Mouse (Mus musculus): ENCODE measurements around the gene Prr12. TPM values are rescaled to one million over a fixed set of nuclear protein-coding genes. Genes with fewer than 3 reads are reported as not detected.

Prr12 gene
- polyA plus RNA-seq, 1 experiment from 2014 or later, result 1.7 TPM

GRCm38 (mm10) chr7:45082401-45083299 is 30.0 kb upstream of the Prr12 start:
- Histone ChIP-seq H3K4me3 (ENCODE audit: low read depth, low read length) (peak overlapping the region; percentile 27), H3K36me3 (replicated peaks; ENCODE audit: insufficient read depth, low read length) (peaks cover 3% of the 10 kb centered on the region), H3K4me2 (ENCODE audit: low read depth, low read length) (peak overlapping the region; percentile 64), H3K9me3 (ENCODE audit: low read length) (no peaks in the 10 kb centered on the region), H3K27ac (ENCODE audit: low read depth) (peak overlapping the region; percentile 61), H3K4me1 (ENCODE audit: insufficient read depth) (peaks cover 4% of the 10 kb centered on the region; the same call in 1 of the 2 replicates), H3K27me3 (ENCODE audit: insufficient read depth, low read length) (no peaks in the 10 kb centered on the region), H3K9ac (replicated peaks) (peak overlapping the region; percentile 34)
- ATAC-seq (peak; percentile 51; the same call in 1 of the 2 replicates), DNase-seq (peak; percentile 57)
- 22% methylated on average over 25 of the region's 25 CpGs for WGBS (ENCODE audit: insufficient replicate concordance)
- TF ChIP-seq CTCF (IDR thresholded peaks at IDR 0.05; ENCODE audit: low read depth) (peak; percentile 36), EP300 (IDR thresholded peaks at IDR 0.05; ENCODE audit: low read depth) (no peak)

GRCm38 (mm10) chr7:45081016-45081415 is 28.3 kb upstream of the Prr12 start:
- WGBS (ENCODE audit: insufficient replicate concordance), result 65% methylated on average over 5 of the region's 5 CpGs
- H3K9ac ChIP-seq (replicated peaks), result no peak overlapping the region
- no peak overlapping the region for H3K4me3 ChIP-seq (ENCODE audit: low read depth, low read length)
- H3K27me3 ChIP-seq (ENCODE audit: insufficient read depth, low read length), result no peaks in the 10 kb centered on the region
- H3K9me3 ChIP-seq (ENCODE audit: low read length), result no peaks in the 10 kb centered on the region
- ATAC-seq, result no peak
- DNase-seq, result no peak
- TF ChIP-seq CTCF (IDR thresholded peaks at IDR 0.05; ENCODE audit: low read depth), result no peak
- TF ChIP-seq EP300 (IDR thresholded peaks at IDR 0.05; ENCODE audit: low read depth), result no peak
- no peak overlapping the region for H3K27ac ChIP-seq (ENCODE audit: low read depth)
- peaks cover 4% of the 10 kb centered on the region; the same call in 1 of the 2 replicates for H3K4me1 ChIP-seq (ENCODE audit: insufficient read depth)
- peaks cover 13% of the 10 kb centered on the region for H3K36me3 ChIP-seq (replicated peaks; ENCODE audit: insufficient read depth, low read length)
- no peak overlapping the region for H3K4me2 ChIP-seq (ENCODE audit: low read depth, low read length)

- Histone ChIP-seq H3K9me3 (ENCODE audit: low read length) (no peaks in the 10 kb centered on the region), H3K4me3 (ENCODE audit: low read depth, low read length) (no peak overlapping the region), H3K27ac (ENCODE audit: low read depth) (no peak overlapping the region), H3K36me3 (replicated peaks; ENCODE audit: insufficient read depth, low read length) (peaks cover 18% of the 10 kb centered on the region), H3K9ac (replicated peaks) (no peak overlapping the region), H3K27me3 (ENCODE audit: insufficient read depth, low read length) (no peaks in the 10 kb centered on the region), H3K4me2 (ENCODE audit: low read depth, low read length) (no peak overlapping the region), H3K4me1 (ENCODE audit: insufficient read depth) (peaks cover 9% of the 10 kb centered on the region; the same call in 1 of the 2 replicates)
- 2% methylated on average over 10 of the region's 10 CpGs for WGBS (ENCODE audit: insufficient replicate concordance)
- ATAC-seq (peak; percentile 38; the same call in 1 of the 2 replicates), DNase-seq (peak; percentile 92)
- TF ChIP-seq EP300 (IDR thresholded peaks at IDR 0.05; ENCODE audit: low read depth) (no peak), CTCF (IDR thresholded peaks at IDR 0.05; ENCODE audit: low read depth) (peak; percentile 97)
Observed at GRCm38 (mm10) chr7:45079856-45080255, 27.2 kb upstream of the Prr12 start.

- ATAC-seq, result 0 out of 2 replicates have a peak, but pooled peaks have one; percentile 20
- H3K9ac ChIP-seq (replicated peaks), result no peak overlapping the region
- WGBS (ENCODE audit: insufficient replicate concordance), result 22% methylated on average over 9 of the region's 9 CpGs
Observed at GRCm38 (mm10) chr7:45078513-45078912, 25.8 kb upstream of the Prr12 start.

GRCm38 (mm10) chr7:45077829-45078228 is 25.1 kb upstream of the Prr12 start:
- Histone ChIP-seq H3K4me1 (ENCODE audit: insufficient read depth) (peaks cover 7% of the 10 kb centered on the region; the same call in 1 of the 2 replicates), H3K27ac (ENCODE audit: low read depth) (no peak overlapping the region), H3K27me3 (ENCODE audit: insufficient read depth, low read length) (no peaks in the 10 kb centered on the region), H3K9me3 (ENCODE audit: low read length) (no peaks in the 10 kb centered on the region), H3K9ac (replicated peaks) (no peak overlapping the region), H3K36me3 (replicated peaks; ENCODE audit: insufficient read depth, low read length) (peaks cover 20% of the 10 kb centered on the region), H3K4me2 (ENCODE audit: low read depth, low read length) (no peak overlapping the region), H3K4me3 (ENCODE audit: low read depth, low read length) (no peak overlapping the region)
- DNase-seq (no peak), ATAC-seq (no peak)
- TF ChIP-seq EP300 (IDR thresholded peaks at IDR 0.05; ENCODE audit: low read depth) (no peak), CTCF (IDR thresholded peaks at IDR 0.05; ENCODE audit: low read depth) (no peak)
- WGBS (ENCODE audit: insufficient replicate concordance), result 98% methylated on average over 2 of the region's 2 CpGs

More at GRCm38 (mm10) chr7:45078513-45078912, 25.8 kb upstream of the Prr12 start:
- peaks cover 20% of the 10 kb centered on the region for H3K36me3 ChIP-seq (replicated peaks; ENCODE audit: insufficient read depth, low read length)
- H3K9me3 ChIP-seq (ENCODE audit: low read length), result no peaks in the 10 kb centered on the region
- no peaks in the 10 kb centered on the region for H3K27me3 ChIP-seq (ENCODE audit: insufficient read depth, low read length)
- peaks cover 9% of the 10 kb centered on the region; the same call in 1 of the 2 replicates for H3K4me1 ChIP-seq (ENCODE audit: insufficient read depth)
- TF ChIP-seq CTCF (IDR thresholded peaks at IDR 0.05; ENCODE audit: low read depth) (peak; percentile 90), EP300 (IDR thresholded peaks at IDR 0.05; ENCODE audit: low read depth) (no peak)
- no peak overlapping the region for H3K4me3 ChIP-seq (ENCODE audit: low read depth, low read length)
- H3K4me2 ChIP-seq (ENCODE audit: low read depth, low read length), result no peak overlapping the region
- H3K27ac ChIP-seq (ENCODE audit: low read depth), result no peak overlapping the region
- peak; percentile 79 for DNase-seq

GRCm38 (mm10) chr7:45077322-45077721 is 24.6 kb upstream of the Prr12 start:
- Histone ChIP-seq H3K9ac (replicated peaks) (no peak overlapping the region), H3K4me1 (ENCODE audit: insufficient read depth) (0 out of 2 replicates have a peak, but pooled peaks cover 4% of the 10 kb centered on the region), H3K27ac (ENCODE audit: low read depth) (no peak overlapping the region), H3K36me3 (replicated peaks; ENCODE audit: insufficient read depth, low read length) (peaks cover 20% of the 10 kb centered on the region), H3K4me2 (ENCODE audit: low read depth, low read length) (no peak overlapping the region), H3K27me3 (ENCODE audit: insufficient read depth, low read length) (no peaks in the 10 kb centered on the region), H3K9me3 (ENCODE audit: low read length) (no peaks in the 10 kb centered on the region), H3K4me3 (ENCODE audit: low read depth, low read length) (no peak overlapping the region)
- DNase-seq (no peak), ATAC-seq (no peak)
- 92% methylated on average over 14 of the region's 14 CpGs for WGBS (ENCODE audit: insufficient replicate concordance)
- TF ChIP-seq EP300 (IDR thresholded peaks at IDR 0.05; ENCODE audit: low read depth) (no peak), CTCF (IDR thresholded peaks at IDR 0.05; ENCODE audit: low read depth) (no peak)

Measured in liver, postnatal 0 days (tissue).